Mouse (Mus musculus): ENCODE results near the gene Adad1.

GRCm38 (mm10) chr3:37137231-37137630 is 73.9 kb downstream of the Adad1 start:
- TF ChIP-seq CTCF (IDR thresholded peaks at IDR 0.05; ENCODE audit: extremely low read depth, insufficient read length, insufficient replicate concordance, low read depth, low read length) (no peak), POLR2A (IDR thresholded peaks at IDR 0.05; ENCODE audit: low read depth, low read length) (no peak)

Data from small intestine, adult 2 months (tissue).